Mouse (Mus musculus): ENCODE measurements around the gene Itga11.

The Itga11 gene

DNA sequence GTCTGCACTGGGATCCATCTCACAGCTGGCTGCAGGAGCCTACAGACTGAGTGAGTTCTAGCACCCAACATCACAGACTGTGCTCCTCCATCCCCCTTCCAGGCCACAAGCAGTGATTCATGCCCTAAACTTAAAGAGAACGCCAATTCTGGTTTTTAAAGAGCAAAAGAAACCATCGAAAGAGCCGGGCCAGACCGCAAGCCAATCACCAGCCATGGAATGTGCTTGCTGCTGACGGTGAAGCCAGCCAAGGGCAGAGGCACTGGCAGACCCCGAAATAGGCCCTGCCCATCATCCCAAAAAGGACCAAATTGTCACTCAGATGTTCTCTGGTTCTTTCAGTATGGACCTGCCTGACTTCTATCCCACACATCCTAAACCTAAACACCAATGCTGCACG, 6.7 kb downstream of the Itga11 start:
- DNase-seq (ENCODE audit: low spot score) = no peak

- DNase-seq (ENCODE audit: low spot score) = no peak
Measured at GRCm38 (mm10) chr9:62689748-62690147, 12.1 kb downstream of the Itga11 start.

GRCm38 (mm10) chr9:62694054-62694453, 16.4 kb downstream of the Itga11 start:
- DNase-seq (ENCODE audit: low spot score) = no peak

DNA sequence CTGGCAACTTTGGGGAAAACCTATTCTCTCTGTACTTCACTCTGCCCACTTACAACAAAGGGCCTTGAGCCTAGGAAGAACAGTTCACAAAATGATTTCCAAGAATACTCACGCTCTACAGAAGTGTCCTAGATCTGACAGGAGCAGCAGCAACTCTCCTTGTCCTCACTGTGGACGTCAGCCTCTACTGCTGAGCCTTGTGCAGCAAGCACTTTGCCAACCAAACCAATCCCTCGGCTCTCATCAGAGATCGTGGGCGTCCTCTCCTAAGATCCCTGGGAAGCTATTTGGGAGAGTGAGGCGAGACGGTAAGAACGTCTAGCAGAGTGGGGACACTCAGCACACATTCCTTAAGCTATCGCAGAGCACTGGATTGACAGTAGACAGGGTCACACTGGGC, 17.6 kb downstream of the Itga11 start:
- DNase-seq (ENCODE audit: low spot score) = no peak

DNA sequence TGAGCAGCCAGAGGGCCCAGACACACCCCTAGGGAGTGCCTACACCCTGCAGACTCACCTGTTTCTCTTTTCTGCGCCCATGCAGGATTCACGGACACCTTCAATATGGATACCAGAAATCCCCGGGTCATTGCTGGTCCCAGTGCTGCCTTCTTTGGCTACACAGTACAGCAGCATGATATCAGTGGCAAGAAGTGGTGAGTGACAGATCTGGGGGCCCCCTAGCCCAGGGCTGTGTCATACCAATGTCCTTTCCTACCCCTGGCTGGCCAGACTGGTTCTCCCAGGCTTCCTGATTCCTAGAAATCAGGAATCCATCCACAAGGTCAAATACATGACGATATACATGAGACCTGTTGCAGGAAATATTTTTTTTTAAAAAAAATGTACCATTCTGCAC, 19.2 kb downstream of the Itga11 start:
- no peak for DNase-seq (ENCODE audit: low spot score)

- no peak for DNase-seq (ENCODE audit: low spot score)
Measured at GRCm38 (mm10) chr9:62707267-62707666, 29.6 kb downstream of the Itga11 start.

- no peak for DNase-seq (ENCODE audit: low spot score)
Measured at GRCm38 (mm10) chr9:62707870-62708269, 30.2 kb downstream of the Itga11 start.

DNA sequence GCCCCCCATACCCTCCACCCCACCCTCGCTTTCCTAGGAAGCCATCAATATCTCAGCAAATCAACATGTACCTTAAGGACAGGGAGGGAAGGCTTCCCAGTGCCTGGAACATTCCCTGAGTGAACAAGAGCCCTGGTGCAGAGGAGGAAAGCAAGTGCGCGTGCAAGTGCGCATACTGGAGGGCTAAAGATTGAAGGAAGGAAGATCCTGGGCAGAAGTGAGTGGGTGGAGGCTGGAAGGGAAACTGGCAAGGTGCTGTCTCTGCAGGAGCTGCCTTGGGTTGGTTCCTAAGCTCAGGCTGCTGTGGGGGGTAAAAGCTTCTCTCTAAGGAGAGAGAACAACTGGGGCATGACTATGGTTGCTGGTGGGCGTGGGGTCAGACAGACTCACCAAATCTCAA, 32.4 kb downstream of the Itga11 start:
- DNase-seq (ENCODE audit: low spot score) = no peak

DNA sequence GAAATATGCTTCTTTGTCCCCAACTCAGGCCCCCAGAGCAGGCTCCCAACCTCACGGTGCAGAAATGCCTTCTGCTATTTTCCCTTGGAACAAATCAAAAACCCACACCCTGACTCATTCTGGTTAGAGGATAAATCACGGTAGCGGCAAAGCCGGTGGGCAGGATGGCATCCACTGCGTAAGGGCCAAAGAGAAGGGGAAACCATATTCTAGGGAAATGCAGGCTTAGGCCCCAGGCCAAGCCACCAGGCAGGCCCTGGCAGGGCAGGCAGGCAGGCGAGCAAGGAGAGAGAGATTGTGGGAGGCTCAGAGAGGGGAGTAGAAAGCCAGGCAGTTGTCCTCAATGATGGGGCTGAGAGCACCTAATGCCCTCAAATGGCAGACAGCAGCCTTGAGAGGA, 34.7 kb downstream of the Itga11 start:
- DNase-seq (ENCODE audit: low spot score) = no peak

DNA sequence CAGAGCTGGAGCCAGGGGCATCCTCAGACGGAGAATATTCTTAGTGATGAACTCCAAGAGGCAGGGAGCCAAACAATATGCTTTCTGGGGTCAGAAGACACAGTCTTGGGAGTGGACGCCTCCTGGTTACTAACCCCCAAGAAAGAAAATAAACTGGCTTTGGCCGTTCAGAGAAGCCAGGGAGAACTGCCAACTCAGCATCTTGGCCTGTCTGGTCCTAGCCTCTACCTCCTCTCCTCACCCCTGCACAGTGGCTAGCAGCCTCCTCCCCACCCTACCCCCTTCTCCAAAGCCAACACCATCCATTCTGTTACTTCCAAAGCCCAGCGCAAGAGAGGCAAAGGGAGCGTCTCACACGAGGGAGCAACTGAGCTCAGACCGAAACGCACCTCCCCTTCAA, 35.4 kb downstream of the Itga11 start:
- no peak for DNase-seq (ENCODE audit: low spot score)

GRCm38 (mm10) chr9:62714336-62714735, 36.7 kb downstream of the Itga11 start:
- no peak for DNase-seq (ENCODE audit: low spot score)

- DNase-seq (ENCODE audit: low spot score) = no peak
Measured at GRCm38 (mm10) chr9:62717982-62718381, 40.4 kb downstream of the Itga11 start.

DNA sequence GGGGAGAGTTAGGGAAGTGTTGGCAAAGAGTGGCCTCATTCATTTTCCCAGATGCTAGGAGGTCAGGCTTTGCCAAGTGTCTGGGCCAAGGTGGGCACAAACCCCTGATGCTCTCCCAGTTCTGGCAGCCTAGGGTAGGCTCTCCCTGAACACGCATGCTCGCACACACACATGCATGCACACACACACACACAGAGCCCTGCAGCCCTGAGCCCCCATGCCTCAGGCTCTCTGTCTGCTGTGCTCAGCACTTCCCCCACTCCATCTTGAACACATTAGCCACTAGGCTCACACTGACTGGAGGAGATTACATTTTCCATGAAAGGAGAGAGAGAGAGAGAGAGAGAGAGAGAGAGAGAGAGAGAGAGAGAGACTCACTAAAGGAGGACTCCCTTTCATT, 44.2 kb downstream of the Itga11 start:
- DNase-seq (ENCODE audit: low spot score) = no peak

DNA sequence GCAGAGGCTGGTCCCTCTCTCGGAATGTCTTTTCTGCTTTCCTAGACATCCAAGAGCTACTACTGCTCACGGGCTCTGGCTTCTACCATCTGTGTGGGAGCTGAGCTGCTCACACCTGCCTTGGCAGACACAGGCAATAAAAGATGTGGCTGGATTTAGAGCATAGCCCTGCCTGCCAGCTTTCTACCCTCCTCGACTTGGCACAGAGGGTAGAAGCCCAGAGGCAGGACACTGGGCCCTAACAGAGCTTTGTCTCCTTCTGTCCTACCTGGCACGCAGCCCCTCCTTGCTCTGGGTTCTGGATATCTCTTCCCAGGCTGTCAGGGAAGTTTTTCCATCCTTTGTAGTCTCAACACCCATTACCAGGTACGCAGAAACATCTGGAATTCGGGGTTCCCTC, 45.1 kb downstream of the Itga11 start:
- no peak for DNase-seq (ENCODE audit: low spot score)

DNA sequence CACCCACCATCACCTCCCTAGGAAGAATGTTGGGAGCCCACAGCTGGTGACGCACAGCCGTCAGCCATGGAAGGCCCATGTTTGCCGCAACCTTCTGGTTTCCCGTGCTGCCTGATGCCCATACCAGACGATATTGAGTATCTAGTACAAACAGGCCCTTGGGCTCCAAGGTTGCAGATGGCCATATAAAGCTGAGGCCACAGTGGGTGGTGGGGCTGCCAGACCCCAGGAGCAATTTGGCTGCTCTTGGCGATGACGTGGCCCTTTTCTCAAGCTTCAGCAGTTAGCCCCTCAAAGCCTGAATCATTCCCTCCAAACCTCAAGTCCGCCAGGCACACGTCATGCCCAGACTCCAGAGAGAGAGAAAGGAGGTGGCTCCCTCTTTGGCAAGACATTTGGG, 46.5 kb downstream of the Itga11 start:
- DNase-seq (ENCODE audit: low spot score) = no peak

DNA sequence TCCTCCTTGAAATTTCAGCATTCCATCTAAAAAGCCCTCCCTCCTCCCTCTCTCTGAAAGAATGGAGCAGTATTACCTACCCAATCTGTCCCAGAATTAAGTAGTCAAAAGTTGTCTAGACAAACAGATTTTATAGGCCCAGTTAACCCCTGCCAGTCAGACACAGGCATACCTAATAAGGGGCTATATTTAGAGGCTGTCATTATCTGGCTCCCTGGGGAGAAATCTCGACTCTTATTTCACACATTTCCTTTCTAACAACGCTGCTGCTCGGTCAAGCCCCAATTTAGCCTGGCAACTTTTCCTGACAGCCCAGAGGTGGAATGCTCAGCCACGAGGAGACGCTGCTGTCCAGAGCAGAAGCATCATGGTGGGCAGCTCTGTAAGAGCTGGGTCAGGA, 47.6 kb downstream of the Itga11 start:
- DNase-seq (ENCODE audit: low spot score) = no peak

DNA sequence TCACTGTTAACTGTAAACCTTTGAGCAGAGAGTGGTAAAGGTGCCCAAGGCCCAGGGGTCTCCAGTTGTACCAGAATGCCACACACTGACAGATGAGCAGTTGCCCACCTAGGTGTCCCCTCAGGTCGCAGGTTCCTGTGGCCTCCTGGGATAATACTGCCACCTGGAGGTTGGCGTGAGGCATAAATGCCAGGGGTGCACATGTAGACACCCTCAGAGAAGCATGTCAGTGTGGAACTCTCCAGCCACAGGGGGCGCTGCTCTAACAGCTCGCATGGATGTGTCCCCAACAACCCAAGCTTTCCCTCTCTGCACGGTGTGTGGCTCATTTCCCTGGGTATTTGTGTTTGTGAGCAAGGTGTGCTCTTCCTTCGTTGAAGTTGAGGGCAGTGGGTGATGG, 48.8 kb downstream of the Itga11 start:
- DNase-seq (ENCODE audit: low spot score) = peak; percentile 38

DNA sequence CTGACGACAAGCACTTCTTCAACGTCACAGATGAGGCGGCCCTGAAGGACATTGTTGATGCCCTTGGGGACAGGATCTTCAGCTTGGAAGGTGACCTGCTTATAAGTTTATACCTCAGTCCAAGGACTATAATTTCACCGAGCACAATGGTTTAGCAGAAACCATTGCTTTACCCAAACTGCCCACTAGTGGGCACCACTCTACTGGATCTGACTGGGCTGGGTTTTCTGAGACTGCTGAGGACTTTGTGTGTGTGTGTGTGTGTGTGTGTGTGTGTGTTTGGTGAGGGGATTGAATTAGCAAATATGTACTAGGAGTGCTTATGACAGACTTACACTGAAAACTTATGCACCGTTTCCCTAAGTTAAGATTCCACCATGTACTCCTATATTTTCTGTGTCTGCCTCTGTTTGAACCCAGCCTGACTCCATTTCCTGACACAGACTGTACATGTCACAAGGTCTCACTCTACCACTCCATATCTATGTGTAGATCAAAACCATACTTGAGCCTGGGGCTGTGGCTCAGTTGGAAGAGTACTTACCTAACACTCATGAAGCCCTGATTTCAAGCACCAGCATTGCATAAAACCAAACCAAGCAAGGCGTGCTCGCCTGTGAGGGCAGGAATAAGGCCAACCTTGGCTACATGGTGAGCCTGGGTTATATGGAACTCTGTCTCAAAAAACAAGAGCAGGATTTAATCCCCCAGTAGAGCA, 67.1 kb downstream of the Itga11 start:
- DNase-seq (ENCODE audit: low spot score) = peak; percentile 86

DNA sequence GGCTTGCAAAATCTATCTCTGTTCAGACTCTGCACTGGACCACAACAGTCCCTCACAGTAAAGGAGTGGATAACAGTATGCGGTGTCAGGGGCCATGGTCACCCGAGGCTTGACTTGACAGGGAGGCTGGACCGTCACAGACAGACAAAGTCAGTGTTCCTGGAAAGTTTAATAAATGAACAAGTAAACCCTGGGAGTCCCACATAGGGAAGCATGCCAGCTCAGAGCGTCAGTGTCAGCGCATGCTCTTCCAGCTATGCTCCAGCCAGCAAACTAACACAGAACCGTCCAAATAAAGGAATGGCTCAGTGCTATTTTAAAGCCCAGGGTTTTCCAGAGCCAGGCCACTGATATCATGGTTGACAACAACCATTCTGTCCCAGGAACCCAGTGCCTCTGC, 69.0 kb downstream of the Itga11 start:
- DNase-seq (ENCODE audit: low spot score) = no peak

- no peak for DNase-seq (ENCODE audit: low spot score)
Measured at GRCm38 (mm10) chr9:62749666-62750065, 72.0 kb downstream of the Itga11 start.

DNA sequence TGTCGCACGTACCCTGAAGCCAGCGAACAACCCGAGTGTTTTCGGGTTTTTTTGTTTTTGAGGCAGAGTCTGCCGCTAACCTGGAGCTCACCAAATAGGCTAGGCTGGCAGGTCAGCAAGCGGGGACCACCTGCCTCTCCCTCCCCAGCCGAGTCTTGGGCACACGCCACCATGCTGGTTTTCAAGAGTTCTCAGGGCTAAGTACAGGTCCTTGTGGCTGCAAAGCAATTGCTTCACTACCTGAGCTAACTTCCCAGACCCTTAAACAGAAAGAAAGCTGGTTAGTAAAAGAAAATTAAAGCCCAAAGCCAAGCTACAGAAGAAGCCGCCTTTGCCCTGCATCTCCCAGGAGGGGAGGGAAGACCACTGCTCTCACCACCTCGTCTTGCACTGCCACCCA, 72.8 kb downstream of the Itga11 start:
- DNase-seq (ENCODE audit: low spot score) = no peak

- no peak for DNase-seq (ENCODE audit: low spot score)
Measured at GRCm38 (mm10) chr9:62758288-62758687, 80.7 kb downstream of the Itga11 start.

DNA sequence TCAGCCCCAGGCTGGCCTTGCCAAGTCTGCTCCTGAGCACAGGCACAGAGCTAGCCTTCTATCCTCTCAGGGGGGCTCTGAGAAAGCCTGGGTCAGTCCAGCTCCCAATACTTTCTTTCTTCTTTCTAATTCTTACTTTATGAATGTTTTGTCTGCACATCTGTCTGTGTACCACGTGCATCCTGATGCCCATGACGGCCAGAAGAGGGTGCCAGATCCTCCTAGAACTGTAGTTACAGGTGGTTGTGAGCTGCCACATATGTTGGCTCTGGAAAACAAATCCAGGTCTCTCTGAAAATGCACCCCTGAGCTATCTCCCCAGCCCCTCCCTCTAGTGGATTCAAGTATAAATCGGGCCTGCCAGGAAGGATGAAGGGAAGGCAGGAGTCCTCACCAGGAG, 82.0 kb downstream of the Itga11 start:
- DNase-seq (ENCODE audit: low spot score) = no peak

DNA sequence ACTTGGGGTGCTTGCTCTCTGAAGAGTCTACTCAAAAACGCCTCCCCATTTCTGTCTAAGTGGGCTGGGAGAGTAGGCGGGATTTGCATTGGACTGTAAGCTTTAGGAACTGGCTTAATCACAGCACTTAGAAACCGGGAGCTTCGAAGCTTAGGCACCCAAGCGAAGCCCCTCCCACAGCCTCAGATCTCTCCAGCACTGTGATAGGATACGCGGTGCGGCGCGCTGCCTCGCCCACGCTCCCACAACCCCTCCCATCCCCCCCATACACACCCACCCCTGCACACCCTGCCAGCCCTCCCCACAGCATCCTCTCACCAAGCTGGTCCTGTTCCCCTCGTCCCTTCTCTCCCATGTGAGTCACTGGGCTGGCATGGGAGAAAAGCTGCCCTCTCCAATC, 85.9 kb downstream of the Itga11 start:
- DNase-seq (ENCODE audit: low spot score) = no peak

DNA sequence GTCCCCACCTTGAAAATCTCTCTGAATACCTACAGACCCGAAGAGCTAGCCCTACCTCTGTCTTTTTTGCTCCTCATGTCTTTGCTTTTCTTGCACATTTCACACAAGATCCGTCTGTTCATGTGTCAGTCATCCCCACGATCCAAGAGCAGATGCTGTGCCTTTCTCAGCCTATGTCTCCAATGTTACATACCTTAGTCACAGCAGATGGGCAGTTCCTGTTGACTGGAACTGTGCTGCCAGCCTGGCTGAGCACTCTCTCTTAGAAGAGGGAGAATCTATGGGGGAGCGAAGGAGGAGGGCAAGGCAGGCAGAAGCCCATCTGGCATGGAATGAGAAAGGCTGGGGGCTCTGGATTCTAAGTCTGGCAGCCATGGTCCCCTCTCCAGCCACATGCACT, 87.7 kb downstream of the Itga11 start:
- no peak for DNase-seq (ENCODE audit: low spot score)
